Mouse (Mus musculus) retina, postnatal 7 days (tissue): ENCODE results near the gene Cdr2l.

Source experiments
- DNase-seq: peaks from one replicate; pipeline ENCODE4 v3.0.0-alpha.2; 2012; ENCODE audit warnings: low read depth, low spot score

Gene Cdr2l

DNA sequence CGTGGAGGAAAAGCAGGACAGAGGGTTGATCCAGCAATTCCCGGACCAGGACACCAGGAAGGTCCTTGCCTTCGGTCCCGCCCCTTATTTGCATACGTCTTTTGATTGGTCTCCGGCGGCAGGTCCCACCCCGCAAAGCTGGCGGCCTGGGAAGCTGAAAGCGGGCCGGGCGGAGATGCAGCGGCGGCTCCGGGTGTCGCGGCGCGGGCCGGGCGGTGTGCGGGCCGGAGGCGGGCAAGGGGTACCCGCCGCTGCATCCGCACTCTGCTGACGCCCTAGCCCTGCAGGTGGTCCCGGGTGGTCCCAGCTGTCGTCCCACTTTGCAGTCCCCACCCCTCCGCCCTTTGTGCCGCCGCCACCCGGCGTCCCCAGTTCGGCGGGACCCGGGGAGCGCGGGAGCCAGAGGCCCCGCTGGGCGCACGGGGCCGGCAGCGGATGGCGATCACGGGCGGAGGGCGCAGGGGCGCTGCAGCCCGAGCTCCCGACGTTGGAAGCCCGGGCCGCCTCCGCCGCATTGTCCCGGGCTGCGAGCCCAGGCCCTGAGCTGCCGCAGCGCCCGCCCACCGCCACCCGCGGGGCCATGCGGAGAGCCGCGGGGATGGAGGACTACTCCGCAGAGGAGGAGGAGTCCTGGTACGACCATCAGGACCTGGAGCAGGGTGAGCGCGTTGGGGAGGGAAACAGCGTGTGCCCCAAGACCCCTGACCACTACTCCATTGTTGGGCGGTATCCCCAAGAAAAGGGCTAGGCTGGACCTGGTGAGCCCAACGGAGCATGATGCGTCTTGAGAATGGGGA, at the start of gene Cdr2l:
Cdr2l (plus strand) TSS at position 174 of the 797 bp plus-strand sequence.
- DNase-seq, result peak; percentile 87

DNA sequence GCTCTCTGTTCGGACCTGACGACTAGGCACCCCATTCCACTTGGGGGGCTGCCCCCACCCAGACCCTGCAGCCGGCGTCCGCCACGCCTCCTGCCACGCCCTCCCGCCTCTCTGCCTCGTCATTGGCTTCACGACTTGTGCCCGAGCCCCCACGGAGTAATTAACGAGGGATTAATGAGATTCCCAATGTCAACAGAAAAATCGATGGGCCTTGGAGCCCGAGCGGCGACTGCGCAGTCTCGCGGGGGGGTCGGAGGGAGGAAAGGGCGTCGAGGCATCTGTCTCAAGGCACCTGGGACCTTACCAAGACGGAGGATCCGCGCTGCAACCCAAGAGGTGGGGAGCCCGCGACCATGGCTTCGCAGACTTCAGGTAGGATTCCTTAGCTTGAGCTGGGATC, 47.2 kb upstream of the Cdr2l start, which contains the start of gene Otop3:
Otop3 (plus strand) TSS at position 201 of the 400 bp plus-strand sequence.
- DNase-seq, result no peak

DNA sequence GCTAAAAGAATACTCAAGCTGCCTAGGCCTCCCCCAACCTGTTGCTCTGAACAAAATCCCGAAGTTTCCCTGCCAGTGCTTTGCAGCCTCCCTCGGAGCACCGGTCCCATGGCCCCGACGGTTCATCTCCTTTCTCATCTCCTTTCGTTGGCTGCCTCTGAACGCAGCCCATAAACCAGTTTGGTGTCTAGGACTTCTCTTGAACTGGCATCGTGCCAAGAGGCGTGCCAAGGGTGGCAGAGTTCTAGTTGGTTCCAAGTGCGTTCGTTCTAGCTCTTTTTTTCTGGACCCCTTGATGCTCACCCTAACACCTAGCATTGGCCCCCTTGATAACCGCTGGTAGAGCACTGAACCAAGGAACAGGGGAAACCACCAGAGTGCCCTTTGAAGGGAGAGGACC, 46.5 kb upstream of the Cdr2l start:
- no peak for DNase-seq

DNA sequence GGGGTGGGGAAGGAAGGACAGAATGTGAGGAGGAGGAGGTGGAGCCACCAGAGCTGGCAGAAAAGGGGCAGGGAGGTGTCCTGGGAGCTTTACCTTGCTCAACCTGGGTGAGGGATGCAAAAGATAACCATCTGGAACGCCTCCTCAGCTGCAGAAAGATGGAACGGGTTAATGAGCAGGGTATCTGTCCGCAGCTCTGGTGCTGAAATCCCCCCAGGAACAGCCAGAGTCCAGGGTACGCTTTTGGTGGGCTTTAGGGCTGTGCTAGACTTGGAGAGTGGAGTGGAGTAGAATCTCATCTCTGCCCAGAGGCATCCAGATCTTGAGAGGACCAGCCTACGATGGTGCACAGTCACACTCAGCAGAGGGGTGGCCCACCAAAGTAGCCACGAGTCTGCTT, 45.6 kb upstream of the Cdr2l start:
- no peak for DNase-seq

DNA sequence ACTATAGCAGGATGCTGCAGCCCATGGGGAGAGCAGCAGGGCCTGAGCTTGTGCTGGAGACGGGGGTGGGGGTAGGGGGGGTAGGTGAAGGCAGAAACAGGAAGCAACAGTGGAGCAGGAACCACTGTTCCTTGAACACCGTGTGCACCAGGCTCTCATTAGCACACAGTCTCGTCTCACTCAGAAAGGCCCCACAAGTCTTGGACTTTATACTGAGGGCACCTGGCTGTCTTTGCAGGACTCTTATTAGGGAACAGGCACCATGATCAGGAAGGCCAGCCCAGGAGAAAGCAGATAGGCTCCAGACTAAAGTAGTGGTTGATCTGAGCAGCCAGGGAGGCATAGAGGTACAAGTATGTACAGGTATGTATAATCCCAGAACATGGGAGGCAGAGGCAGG, 44.4 kb upstream of the Cdr2l start:
- DNase-seq, result no peak

DNA sequence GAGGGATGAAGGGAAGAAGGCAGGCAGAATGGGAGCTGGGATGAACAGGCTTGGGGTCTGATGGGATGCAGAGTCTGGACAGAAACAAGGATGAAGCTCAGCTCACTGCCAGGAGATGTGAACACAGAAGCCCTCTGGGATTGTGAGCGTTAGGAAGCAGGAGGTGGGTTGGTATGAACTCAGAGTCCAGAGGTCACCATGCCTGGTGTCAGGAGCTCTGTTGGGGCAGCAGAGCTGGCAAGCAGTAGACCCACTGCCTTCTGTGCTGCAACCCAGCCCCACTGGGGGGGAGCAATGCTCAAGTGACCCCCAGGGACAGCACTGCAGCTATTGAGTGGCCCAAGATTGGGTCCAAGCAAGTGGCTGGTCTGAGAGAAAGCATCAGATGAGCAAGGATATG, 43.9 kb upstream of the Cdr2l start:
- no peak for DNase-seq

DNA sequence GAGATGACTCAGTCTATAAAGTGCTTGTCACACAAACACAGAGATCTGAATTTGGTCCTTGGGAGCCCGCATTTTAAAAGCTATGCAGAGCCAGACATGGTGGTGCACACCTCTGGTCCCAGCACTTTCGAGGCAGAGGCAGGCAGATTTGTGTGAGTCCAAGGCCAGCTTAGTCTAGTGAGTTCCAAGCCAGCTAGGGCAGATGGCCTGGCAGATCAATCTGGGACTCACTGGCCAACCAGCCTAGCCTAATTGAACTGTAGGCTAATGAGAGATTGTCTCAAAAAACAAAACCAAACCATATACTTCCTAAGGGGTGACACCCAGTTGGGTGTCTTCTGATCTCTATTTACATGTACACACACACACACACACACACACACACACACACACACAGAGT, 40.5 kb upstream of the Cdr2l start:
- no peak for DNase-seq

DNA sequence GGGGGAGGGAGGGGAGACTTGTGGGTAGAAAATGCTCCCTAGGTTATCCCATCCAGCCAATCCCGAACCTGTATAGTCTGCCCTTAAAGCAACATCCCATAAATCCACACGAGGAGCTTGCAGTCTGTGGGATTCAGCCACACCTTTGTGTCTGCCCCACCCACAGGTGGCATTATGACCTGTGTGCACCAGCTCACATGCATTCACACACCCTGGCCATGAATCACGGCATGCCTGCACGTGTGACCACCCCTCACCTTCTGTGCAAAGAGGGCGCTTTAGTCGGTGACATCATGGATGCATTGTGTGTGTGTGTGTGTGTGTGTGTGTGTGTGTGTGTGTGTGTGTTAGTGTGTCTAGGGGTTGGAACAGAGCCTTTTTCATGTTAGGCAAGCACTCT, 39.9 kb upstream of the Cdr2l start:
- DNase-seq, result no peak

DNA sequence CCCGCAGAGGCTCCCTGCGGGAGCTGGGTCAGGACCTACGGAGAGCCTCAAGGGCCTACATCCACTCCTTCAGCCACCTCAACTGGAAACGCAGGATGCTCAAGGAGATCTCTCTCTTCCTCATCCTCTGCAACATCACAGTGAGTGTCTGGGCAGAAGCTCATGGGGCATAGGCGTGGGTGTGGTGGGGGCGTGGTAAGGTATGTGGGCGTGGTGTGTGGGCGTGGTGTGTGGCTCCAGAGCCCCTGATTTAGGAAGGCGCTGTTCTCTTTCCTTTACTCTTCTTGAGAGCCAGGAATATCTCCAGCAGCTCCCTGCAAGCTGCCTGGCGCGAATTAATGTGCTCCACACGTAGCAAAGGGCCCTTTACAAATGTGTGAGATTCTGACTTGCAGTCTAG, 36.7 kb upstream of the Cdr2l start:
- DNase-seq, result no peak

DNA sequence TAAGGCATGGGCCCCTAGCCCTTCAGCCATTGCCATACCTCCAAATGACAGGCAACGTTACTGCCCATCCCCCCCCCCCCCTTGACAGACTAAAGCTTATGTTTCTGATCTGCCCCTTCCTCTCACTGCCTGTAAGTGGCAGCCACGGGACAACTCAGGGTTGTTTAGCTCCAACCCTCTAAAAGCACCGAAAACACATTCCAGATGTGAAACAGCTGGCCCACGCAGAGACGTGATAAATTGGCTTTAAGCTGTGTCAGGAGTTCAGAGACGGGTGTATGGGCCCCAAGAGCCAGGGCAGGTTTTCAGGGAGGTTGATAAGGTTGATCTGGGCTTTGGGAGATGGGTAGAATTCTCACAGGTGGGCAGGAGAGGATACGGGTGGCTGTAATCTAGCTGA, 36.2 kb upstream of the Cdr2l start:
- DNase-seq, result no peak

DNA sequence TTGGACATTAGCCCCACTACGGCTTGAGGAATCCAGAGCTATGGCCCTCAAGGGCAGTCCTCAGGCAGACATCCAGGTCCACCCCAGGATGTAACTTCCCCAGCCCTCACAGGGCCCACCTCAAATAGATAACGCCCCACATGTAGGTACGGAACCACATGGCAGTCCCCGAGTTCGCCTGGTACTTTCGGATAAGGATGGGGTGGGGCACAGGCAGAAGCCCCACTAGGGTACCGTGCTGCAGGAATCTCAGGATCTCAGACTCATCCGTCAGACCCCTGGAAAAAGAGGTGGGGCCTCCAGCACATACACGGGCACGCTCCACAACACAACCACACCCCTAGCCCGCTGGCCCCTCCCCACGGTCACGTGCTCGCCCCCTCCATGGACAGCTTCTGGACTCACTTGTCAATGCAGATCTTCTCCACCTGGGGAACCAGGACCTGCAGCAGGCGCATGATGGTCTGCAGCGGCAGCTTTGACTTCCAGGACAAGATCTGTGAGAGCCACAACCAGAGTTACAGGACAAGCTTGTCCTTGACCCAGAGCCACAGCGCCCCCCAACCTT, 33.0 kb upstream of the Cdr2l start:
- DNase-seq, result no peak

DNA sequence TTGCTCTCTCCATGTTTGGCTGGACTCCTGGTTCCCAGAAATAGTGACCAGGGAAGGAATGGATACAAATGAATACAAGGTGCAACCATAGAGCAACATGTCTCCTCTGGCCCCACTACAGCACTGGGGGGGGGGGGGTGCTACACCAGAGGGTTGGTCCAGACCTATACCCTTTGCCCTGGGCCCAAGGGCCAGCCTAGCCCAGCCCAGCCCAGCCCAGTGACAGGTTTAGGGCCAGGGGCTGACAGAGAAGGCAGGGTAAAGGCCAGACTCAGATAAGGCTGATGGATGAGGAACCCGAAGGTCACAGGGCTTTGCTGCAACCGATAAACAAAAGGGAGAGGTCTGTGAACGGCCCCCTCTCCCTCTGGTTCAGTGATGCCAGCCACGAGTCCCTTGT, 31.7 kb upstream of the Cdr2l start:
- DNase-seq, result no peak

DNA sequence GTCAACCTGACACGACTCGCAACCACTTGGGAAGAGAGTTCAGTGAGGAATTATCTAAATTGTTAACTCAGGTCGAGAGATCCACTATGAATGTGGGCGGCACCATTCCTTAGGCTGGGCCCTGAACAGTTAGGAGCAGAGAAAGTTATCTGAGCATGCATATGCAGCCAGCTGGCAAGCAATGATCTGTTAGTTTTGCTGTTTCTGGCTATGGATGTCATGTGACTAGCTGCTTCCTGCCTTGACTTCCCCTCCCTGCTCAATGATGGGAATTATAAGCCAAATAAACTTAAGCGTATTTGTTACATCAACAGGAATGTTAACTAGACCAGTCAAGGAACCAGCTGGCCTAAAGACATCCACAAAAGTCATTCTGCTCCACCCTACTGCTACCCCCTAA, 28.3 kb upstream of the Cdr2l start:
- DNase-seq, result no peak

DNA sequence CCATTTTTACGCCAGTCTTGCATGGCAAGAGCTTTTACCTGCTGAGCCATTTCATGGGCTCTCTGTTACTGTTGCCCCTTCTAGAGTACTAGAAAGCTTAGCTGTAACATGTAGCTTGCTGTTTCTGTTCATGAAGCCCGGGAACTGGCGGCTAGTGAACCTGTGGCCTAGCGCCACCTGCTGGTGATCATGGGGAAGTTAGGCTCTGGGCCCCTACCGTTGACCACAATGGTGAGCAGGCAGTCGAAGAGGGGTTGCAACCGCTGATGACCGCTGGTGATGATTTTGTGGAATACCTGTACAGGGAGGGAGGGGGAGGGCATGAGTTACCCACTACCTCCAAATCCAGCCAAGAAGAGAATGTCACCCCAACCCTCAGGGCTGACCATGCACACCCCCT, 27.5 kb upstream of the Cdr2l start:
- DNase-seq, result peak; percentile 80

DNA sequence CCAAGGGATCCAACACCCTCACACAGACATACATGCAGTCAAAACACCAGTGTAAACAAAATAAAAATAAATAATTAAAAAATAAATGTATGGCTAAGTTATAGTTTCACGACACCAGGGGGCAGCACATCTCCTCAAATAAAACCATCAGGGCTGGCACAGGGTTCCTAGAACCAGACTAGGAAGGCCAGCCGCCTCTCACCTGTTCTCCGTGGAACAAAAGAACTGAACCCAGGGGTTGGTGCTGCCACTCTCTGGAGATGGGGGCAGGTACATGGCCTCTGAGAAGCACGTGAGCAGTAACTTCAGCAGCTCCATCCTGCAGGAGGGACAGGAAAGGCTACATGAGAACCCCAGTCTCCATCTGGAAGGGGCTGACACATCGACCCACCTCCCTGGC, 23.2 kb upstream of the Cdr2l start:
- DNase-seq, result peak; percentile 68

DNA sequence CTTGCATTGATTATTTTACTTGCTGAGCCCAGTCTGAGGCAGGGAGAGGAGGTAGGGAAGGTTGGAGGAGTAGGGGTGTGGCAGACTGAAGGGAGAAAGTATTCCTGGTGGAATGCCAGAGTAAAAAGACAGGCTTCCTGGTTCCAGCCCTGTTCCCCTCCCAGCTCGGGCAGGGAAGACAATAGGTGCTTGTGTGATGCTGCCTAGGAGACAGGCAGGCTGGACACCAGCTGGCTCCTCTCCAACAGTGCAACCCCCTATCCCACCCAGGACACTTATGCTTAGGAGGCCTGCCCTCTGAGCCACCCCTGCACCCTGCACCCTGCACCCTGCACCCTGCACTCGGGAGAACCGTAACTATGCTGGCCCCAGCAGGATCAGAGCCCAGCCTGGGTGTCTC, 22.4 kb upstream of the Cdr2l start:
- no peak for DNase-seq

DNA sequence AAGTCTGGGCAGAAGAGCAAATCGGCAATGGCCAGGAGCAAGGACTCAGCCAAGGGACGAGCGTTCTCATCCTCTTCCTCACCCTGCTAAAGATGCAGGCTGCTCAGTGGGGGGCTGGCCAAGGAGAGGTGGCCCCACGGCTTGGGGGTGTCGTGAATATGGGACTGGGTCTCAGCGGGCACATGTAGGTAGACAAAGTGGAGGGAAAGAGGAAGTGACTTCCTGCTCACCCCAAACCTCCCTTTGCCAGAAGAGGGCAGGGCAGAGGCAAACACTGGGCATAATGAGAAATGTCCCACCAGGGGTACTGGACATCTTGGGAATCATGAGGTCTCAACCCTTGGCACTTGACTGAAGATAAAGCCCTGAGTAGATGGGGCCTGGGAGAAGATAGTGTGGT, 22.0 kb upstream of the Cdr2l start:
- DNase-seq, result no peak

DNA sequence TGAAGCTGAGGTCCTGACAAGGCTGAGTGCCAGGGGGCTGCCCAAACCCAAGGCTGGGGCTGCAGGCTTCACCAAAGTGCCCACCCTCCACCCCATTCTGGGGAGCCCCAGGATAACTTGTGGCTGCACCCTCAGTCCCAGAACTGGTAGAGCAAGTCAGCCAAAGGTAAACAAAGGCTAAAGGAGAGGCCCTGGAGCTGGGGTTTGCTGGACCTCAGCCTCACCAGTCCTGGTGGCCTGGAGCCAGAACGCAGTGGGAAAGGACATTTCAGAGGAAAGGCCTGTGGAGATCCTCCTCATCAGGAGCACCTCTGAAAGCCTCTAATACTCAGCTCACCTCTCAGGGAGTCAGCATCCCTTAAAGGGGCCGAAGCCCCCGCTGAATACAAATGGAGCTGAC, 17.6 kb upstream of the Cdr2l start:
- DNase-seq, result no peak

DNA sequence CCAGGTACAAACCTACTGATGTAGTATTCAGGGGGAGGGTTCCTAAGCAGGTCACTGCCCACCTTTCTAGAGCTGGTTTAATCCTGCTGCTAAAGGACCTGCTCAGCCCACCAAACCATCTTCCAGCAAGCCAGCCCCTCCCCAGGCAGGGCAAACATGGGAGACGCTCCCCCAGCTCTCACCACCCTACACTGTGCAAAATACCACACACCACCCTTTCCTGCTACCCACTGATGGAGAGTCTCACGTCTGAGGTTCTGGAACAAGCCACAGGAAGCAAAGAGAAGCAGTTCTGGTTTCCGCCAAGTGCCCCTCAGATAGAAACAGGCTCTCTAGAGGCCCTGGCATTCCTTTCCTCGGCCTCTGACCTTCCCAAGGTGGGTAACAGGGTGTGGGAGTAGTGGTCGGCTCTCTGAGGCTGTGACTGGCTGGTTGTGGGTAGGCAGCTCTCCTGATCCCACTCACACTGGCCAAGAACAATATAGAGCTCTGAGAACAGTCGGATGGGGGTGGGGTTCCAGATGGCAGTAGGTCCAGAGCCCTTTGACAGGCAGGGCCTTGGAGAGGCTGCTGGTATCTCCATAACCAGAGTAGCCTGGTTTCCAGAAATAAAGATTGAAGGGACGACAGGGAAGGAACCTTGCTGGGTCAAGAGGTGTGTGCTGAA, 15.5 kb upstream of the Cdr2l start:
- DNase-seq, result no peak

DNA sequence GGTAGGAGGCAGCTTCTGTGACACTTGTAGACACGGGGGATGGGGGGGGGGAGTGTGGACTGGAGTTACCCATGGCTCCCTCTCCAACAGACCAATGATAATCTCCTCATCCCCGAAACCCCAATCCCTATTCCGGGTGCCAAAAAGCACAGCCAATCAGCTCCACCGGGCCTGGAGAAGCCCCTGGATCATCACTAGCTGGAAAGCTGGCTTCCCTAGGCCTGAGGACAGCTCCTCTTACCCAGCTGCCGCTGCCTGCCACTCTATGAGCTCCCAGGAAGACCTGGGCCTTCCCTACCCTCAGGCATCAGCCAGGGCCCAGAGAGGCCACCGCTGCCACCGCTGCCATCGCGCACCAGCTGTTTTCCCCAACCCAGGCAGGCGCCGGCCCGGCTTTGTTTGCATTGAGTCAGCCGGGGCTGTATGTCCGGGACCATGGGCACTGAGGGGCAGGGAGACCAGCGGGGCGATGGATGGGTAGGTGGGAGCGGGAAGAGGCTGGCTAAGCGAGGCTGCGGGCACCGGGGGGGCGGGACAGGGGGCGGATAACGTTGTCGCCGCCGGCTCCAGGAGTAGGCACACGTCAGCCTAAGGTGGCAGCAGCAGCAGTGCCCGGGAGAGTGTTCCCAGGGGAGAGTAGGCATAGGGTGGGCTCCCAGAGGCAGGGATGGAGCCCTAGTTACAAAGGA, 14.9 kb upstream of the Cdr2l start:
- no peak for DNase-seq

DNA sequence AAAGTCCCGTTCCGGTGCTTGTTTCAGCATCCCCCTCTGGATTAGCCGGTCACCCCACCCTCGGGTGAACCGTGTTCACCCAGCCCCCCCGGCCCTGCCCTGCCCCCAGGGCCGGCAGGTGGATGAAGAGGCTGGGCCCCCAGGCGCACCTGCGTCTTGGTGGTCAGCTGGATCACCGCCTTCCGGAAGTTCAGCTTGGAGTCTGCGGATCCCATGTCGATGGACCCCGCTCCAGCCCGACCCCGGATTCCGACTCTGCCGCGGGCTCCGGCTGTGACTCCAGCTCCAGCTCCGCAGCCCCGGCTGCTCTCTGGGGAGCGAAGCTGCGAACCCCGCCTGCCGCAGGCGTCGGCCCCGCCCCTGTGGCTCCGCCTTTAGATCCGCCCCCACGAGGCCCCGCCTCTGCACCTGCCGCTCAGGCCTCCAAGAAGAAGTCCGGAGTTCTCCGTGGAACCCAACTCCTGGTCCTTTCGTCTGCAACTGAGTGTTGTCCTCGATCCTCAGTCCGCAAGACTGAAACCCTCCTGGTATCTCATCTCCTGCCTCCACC, 14.2 kb upstream of the Cdr2l start, which contains the start of gene Hid1:
Hid1 (minus strand) TSS at position 362 of the 550 bp plus-strand sequence.
- DNase-seq, result no peak

DNA sequence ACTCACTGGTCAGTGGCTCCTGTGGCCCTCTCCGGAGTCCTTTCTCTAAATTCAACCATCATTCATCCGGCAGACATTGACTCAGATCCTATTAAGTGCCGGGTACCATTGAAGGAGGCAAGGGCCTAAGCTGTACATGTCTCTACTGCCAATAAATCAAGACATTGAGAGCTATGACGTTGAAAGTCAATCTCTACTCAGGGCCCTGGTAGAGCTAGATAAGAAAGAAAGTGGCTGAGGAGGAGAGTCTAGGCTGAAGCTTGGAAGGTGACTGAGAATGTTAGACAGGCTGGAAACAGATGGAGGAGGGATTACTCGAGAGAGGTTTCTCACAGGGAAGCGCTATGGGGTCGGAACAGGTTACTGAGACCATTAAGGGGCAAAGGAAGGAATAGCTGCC, 11.3 kb upstream of the Cdr2l start:
- no peak for DNase-seq
